Mouse (Mus musculus) adrenal gland, adult 18-20 months (tissue): ENCODE measurements around the gene Myzap. TPM values are rescaled to one million over a fixed set of nuclear protein-coding genes. Genes with fewer than 3 reads are reported as not detected.

Source experiments
- DNase-seq, 2 experiments: peaks; one replicate each; pipeline ENCODE4 v3.0.0; 2021 to 2022; ENCODE audit warnings: low spot score in 2 of 2
- total RNA-seq, 2 experiments: library from RNA; stranded (reverse); gene quantifications; 1 replicate in 1 of 2; 2 replicates in 1 of 2; pipeline ENCODE4 v1.2.3; 2021

The Myzap gene
- total RNA-seq, 2 experiments from 2014 or later, result 11.2 to 12.7 TPM

DNA sequence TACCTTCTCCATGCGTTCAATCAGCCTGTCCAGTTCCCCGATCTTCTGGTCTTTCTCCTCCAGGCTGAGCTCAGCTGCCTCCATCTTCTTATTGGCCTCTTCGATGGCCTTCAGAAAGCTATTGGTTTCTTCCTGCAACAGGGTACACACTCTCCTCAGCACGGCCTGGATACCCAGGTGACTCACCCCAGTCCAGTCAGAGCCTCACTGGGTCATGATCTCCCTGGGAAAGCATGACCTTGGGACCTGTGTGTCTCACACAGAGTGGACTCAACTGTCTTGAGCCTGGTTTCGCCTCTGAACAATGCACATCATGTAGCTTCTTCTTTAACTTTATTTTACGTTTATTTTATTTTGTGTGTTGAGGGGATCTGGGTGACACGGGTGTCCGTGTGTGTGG lies 42.0 kb downstream of the Myzap start:
- peak in 1 of 2 experiments; percentile 22 for DNase-seq

DNA sequence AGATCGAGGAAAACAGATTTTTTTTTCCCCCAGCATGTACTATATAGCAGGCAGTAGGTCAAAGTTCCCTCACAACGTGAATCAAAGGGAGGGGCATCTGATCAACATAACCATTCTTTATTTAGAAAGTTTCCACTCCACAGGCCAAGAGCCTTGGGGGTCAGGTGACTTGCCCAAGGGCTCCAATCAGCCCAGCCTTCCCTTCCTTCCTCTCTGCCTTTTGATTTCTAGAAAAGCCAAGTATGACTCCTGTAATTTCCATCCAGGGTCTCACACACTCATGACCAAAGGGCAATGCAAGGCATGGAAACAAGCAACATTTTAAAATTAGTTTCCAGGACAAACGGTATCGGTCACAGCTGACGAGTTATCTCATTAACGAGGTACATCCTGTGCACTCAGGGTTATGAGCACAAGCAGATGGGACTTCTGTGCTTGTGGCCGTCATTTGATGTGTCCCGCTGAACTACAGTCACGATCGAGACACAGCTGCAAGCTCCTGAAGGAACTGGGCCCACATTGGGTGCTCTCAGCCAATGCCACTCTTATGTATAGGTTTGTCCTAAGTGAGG lies 44.4 kb downstream of the Myzap start:
- no peak for DNase-seq

DNA sequence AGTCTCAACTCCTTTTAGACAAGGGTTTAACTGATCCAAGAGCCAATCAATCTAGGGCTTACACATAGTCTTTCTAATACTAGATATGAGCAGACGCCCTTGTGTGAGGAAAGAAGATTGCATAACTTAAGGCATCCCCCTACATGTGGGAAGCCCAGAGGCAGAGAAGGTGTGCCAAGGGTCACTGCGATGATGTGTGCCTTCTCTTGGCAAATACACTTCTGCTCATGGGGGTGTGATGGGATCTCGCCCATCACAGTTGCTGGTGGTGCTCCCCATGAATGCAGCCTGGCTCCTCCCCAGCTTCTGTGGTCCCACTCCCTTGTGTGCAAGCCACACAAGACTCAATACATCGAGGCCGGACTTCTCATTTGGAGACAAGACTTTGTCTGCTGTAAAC lies 47.3 kb downstream of the Myzap start:
- no peak for DNase-seq

DNA sequence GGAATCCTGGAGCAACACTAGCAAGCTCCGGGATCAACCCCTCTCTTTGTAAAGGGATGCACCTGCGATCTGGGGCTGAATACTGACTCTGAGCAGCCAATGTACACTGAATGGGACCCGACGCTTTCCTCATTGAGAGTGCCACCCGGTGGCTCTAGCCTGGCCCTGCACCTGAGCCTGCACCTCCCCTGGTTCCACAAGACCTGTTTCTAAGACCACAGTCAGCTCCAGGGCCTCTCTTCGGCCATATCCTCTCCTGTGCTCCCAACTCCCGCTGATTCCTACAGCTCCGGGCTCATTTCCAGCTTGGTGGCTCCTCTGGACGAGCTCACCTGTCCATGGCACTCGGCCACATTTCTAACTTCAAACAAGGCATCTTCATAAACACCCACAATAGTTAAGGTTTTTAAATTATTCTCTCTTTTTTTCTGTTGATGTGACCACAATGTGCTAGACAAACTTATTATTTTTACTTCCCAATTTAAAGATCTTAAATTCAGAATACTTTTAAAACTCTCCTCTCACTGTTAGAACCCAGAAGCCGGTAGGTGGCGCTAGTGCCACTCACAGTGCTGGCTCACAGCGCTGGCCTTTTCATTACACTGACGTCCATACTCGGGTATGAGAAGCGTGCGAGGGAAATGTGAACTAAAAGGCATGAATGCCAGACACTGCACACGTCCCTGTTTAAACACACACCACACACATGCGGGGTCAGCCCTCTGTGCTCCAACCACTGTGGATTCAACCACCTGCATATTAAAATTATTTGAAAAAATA lies 48.5 kb downstream of the Myzap start:
- DNase-seq, result peak; percentile 78 to 86

DNA sequence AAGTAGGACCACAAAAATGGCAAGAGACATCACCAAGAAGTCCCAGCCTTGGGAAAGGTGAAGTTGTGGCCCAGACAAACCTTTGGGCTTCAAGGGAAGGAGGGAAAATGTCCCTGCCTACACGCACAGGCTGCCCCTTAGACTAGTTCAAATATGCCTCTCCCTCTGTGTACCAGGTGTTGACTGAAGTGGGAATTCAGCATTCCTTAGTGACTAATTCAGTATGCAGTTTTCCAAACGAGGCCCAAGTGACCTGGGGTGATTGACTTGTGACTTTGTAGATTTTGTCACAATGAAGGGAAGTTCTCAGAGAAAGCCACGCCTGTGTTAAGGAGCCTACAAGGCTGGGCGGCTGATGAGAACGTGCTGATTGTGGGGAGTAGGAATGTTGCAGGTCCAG lies 49.9 kb downstream of the Myzap start:
- DNase-seq, result no peak

DNA sequence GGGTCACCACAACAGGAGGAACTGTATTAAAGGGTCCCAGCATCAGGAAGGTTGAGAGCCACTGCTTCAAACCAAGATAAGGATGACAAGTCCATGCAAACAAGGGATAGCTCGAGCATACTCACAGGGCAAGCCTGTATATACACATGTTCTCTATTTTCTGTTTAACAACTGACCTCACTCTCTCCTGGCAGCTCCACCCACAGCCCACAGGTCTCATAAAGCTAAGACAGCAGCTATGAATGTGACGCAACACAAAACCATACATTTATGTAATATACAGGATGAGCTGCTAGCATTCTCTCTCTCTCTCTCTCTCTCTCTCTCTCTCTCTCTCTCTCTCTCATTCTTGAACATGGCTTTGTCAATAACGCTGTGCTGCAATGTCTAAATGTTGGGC lies 51.4 kb downstream of the Myzap start:
- no peak for DNase-seq

DNA sequence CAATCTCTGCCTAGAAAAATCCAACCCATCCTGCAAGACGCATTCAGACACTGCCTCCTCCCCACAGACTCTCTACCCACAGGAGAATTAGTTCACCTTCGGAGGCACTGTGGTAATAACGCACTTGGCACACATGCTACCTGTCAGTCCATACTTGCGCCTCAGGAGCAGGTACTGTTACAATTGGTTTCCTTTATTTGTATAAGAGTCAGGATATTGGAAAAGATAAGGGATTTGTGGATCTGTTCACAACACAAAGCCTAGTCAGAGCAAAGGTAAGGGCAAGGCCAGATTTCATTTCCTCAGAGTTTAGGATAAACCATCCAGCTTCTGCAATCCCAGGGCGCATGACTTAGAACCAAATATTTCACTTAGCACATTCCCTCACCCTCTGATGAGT lies 56.4 kb downstream of the Myzap start:
- DNase-seq, result no peak

DNA sequence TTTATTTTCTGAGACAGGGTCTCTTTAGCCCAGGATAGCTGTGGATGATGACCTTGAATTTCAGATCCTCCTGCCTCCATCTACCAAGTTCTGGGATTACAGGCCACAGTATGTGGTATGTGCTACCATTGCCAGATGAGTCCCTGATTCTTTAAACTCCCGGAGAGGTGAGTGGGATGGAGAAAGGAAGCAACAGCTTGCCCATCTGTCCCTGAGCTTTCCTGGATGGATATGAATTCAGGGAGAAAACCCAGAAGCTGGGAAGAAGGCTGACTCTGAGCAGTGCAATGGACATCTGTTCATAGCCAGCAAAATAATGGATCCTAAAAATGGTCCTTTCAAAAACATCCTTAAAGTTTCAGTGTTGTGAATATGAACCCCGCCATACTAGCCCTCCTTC lies 57.1 kb downstream of the Myzap start:
- DNase-seq, result no peak

DNA sequence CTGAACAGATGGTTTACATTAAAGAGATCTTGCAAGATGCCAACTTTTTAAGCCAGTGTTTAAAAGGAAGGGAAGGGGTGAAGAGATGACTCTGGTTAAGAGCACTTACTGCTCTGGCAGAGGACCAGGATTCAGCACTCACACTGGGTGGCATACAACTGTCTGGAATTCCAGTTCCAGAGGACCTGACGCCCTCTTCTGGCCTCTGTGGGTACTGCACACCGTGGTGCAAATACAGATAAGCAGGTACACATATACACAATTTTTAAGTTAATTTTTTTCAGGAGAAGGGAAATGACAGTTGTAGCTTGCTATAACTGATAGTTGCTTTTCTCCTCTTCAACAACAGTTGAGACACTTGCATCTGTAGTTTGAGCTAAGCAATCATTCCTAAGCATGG lies 62.2 kb downstream of the Myzap start:
- DNase-seq, result no peak

DNA sequence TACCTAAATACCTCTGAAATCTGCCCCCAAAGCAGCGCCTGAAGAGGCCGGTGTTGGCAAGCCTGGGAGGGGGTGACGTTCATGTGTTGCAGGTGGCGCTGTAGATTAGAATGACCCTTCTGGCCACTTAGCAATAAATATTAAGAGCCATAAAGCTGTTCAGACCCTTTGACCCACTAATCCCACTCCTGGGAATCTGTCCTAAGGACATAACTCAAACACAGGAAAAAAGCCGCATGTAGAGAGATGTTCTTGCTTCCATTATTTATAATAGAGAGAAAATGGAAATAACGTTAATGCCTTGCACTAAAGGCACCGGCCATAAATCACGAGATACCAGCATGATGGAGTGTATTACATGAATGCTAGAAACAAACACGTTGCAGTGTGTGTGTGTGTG lies 64.7 kb downstream of the Myzap start:
- DNase-seq, result no peak

DNA sequence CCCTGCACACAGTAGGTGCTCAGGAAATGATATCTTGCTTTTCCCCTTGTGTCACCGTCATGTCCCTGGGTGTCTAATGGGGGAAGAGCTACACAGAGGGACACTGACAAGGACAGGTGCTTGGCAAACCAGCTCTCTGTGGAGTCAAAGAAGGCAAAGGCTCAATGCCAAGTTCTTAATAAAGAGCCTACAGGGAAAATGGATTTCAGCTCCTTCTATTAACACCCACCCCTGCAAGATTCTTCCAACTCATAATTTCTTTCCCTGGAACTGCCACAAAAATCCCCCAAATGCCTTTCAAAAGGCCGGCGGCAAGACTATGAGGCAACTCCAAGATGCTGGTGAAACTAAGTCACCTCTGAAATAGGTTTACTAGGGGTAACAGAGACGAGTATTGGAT lies 68.3 kb downstream of the Myzap start:
- DNase-seq, result no peak

DNA sequence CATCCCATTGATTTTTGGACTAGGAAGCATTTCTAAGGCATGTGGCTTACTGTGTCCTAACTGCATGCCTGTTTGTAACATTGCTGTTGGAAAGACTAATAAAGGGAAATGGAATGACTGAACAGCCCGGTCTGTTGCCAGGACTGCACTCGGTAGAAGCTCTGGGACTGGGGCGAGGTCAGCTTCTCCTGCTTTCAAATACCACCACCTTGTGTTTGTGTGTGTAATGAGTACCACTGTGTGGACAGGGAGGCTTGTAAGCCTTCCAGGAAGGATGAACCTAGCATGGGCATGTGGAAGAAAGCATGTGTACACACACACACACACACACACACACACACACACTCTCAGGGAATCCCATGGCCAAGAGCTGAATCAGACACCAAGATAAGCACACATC lies 72.3 kb downstream of the Myzap start:
- no peak for DNase-seq

DNA sequence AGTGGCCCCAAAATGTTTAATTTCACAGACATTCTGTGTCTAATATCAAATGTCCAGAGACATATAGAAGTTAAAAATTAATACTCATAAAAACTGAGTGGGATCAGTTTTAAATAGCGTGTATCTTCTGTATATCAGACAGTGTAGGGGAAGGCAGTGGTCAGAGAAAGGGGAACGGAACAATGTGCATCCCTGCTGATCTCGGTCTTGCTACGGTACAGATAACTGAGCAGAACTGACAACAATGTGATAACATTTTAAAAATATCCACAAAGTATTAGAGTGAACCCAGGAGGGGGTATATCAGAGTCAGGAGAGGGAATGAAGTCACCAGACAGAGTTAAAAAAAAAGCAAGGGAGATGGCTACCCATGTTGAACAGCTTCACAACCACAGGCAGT lies 74.7 kb downstream of the Myzap start:
- no peak for DNase-seq

DNA sequence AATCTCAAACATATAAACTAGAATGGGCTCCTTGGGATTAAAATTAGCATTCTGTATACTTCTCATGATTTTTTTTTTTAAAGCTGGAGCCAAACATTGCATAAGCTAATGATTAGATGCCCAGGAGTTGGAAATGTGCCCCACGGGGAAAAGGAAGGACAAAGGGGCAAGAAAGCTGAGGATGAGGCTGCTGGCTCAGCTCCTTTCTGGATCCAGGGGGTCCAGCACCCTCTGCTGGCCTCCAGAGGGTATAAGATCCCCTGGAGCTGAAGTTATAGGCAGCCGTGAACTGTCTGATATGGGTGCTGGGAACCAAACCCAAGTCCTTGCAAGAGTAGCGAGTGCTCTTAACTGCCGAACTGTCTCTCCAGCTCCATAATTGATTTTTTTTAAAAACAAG lies 76.3 kb downstream of the Myzap start:
- no peak for DNase-seq

DNA sequence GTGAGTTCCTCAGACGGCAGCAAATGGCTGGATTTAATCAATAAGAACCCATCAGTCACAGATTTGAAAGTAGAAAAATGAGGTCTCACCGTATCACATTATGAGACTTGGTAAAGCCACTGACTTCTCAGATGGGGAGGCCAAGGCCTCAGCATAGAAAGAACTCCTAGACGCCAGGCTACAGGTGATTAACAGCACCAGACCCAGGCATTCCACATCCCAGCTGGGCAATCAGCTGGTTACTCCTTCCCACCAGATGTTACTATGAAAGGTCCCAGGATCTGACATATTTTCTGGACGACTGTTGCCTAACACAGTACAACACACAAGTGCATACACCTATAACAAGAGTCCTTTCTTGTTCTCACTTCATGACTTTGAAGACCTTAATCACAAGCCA lies 78.6 kb downstream of the Myzap start:
- no peak for DNase-seq

DNA sequence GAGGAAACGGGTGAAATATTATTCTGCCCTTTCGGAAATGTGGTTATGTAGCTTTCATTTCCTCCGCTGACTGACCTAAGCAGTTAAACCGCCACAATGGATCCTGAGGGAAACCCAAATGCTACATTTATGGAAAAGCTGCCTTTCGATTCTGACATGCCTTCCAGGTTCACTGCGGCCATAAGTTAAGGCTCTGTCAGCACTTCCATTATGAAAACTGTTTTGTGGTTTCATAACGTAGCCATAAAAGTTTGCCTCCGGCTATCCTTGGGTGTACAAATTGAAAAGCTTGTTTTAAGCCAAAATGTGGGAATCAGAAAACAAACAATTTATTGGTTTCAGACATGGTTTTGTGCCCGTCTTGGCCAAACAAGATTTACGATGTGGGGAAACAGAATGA lies 79.3 kb downstream of the Myzap start:
- DNase-seq, result no peak

DNA sequence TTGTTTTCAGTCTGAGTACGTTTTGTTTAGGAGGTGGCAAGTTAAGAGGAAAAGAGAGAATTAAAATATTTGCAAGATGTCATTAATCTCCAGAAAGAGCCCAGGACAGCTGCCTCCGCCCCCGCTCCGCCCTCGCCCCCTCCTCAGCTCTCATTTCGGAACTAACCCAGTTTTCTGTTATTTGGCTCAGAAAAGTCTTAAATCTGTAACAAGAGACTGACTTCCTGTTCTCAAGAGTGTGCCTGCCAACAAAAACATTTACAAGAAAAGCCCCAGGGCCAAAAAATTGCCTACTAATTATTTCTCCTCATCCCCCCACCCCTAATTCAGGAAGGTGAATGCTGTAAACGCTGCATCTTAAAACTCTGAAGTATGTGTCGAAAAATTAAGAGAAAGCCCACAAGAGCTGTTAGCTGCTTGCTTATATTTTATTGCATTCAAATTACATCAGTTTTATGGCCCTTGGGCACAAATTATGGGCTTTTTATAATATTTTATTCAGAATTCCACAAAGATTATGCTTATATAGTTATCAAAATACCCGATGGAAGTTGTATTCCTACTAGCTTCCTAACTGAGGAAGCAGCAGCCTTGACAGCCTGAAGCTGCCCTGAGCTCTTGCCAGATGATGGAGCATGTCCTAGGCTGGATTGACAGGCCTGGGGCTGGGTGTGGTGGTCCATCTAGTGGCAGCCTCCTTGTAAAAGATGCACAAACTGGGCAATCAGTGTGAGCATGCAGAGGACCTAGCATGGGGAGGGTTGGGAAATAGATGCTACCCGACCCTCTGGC lies 93.6 kb downstream of the Myzap start:
- DNase-seq, result no peak

DNA sequence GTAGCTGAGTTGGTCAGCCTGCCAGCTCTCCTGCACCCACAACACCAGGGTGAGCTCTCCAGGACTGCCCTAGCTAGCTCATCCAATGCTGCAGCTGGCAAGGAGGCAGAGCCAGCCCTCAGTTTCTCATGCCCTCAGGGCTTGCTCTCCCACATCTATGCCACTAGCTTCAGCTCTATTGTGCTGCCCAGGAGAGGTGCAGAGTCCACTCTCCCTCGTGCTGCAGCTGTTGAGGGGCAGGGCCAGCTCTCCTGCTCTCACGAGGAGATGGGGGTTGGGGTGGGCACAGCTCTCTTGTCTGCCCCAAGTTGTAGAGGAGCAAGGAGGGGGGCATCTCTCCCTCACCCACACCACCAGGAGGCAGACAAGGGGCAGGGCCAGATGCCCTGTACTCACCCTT lies 95.5 kb downstream of the Myzap start:
- no peak for DNase-seq

DNA sequence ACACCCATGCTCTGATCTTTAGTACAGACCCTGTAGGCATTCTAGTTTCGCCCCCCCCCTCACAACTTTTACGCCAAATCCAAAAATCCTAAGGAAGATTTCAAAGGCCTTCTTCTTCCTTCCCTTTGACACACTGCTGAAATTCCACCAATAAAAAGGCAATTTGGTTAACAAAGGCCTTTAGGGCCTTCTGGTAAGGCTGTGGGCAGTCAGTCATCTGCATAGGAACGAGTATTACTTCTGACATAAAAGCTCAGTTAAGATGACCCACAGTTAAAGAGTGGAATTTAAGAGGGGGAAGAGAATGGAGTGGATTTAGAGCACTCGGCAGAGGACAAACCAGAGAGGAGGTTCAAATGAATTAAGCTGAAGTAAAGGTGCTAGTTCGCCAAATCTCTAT lies 98.4 kb downstream of the Myzap start:
- DNase-seq, result no peak

DNA sequence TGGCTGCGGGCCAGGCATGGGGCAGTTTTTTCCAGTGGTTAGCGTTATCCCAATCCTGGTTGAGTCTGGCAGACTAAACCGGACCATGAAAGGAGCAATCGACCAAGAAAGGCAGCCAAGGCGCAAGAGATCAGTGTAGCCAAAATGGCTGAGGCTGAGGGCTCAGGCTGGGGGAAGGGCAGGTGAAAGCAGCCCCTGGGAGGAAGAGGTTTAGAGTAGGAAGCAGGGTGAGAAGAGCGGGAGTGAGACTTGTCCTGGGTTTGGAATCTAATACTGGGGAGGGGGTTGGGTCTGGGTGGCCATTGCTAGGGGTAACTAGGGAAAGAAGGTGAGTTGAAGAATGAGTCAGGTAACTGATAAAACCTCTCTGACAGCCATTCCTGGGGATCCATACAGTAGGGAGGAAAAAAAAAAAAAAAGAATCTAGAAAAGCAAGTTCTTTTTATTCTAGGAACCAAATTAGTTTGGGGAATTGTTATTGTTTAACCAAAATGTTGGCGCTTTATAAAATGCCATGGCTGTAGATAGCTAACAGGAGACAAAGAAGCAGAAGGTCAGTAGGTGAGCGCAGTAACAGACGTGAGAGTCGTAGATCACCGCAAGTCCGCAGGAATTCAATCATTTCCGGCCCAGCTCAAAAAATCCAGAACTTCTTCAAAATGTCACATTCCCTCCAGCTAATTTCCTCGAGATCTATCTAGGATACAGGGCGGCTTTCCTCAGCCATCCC lies 99.7 kb downstream of the Myzap start:
- DNase-seq, result no peak

DNA sequence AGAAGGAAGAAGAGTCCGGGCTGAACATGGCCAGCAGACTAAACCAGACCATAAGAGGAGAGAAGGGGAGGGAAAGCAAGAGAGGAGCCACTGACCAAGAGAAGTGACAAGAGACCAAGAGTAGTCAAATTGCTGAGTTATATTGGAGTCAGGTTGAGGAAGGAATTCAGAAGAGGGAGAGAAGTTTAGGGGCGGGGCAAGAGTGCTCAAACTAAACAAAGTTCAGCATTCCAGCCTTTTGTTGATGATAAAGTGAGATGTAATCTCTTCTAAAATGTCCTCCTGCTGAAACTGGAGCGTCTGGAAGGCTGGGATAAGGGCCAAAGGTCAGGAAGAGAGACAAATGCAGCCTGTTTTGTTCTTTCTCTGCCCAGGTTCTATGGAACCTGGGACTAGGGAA lies 102.1 kb downstream of the Myzap start:
- DNase-seq, result no peak

DNA sequence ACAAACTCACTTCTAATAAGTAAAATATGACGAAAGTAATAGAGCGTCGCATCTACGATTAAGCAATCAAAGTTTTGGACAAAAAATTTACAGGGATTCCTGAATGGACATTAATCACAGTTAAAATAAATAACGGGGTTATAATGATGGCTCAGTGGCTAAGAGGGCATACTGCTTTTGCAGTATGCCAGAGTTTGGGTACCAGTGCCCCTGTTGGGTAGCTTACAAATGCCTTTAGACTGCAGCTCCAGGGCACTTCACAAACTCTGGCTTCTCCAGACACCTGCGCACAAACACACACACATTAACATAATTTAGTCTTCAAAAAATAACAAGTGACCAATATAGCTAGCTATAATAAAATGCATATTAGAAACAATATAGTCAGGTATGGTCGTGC lies 106.0 kb downstream of the Myzap start:
- no peak for DNase-seq
